Mouse (Mus musculus) liver, embryonic 14.5 days (tissue): ENCODE data around the gene Nprl2.

ENCODE experiments used
- CTCF ChIP-seq: IDR thresholded peaks from 2 replicates; pipeline ENCODE4 v1.5.1; 2016; ENCODE audit warnings: antibody characterized with exemption, low read depth, control low read depth
- EP300 ChIP-seq: IDR thresholded peaks from 2 replicates; pipeline ENCODE4 v1.6.1; 2016; ENCODE audit warnings: antibody characterized with exemption, low read depth

- no peak for TF ChIP-seq CTCF
- no peak for TF ChIP-seq EP300
These were observed 1.3 kb downstream of the Nprl2 start for GRCm38 (mm10) chr9:107543299-107543698.
